Mouse (Mus musculus): ENCODE data around the gene Efcab11.

DNA sequence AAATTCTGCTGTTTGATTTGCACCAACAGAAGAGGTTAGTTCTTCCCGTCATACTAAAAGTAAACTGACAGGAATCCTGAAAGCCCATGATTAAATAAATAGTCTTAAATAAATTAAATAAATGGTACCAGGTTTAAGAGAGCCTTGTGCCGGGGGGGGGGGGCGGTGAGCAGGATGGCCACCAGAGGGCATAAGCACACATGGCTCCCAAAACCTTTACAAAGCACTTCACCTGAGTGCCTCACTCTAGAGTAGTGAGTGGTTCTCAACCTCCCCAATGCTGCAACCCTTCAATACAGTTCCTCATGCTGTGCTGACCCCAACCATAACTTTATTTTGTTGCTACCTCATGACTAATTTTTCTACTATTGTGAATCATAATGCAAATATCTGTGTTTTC is 15.8 kb upstream of the Efcab11 start:
- TF ChIP-seq POLR2A (IDR thresholded peaks at IDR 0.05; ENCODE audit: control insufficient read depth, extremely low read depth, insufficient read depth, low read length, poor library complexity) (no peak), CTCF (IDR thresholded peaks at IDR 0.05; ENCODE audit: borderline replicate concordance, control insufficient read depth, extremely low read depth, insufficient read depth, low read length, poor library complexity) (no peak)
